23 mouse cellular contexts compared by ENCODE assay signal in the genomic region with DNA sequence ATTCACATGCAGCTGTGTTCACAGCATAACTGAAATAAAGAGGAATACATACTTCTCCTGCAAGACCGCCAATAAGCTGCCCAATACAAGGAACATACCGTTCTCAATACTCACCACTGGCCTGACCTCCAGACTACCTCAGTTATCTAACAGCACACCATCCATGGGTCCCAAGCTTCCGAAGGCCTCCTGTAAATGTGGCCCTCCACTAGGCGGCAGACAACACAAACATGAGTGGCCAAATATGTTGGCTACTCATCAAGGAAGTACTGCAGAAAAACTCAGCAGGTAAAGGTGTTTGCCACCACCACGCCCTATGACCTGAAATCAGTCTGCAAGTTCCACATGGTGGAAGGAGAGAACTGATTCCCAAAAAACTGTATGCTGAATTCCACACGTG. TPM values are rescaled to one million over a fixed set of nuclear protein-coding genes. Genes with fewer than 3 reads are reported as not detected.
A peak's percentile ranks its signal among the peaks of the same experiment; 100 is the strongest.
DNase-seq lines count a peak whose midpoint lies in the region; ATAC-seq and TF ChIP-seq lines count a peak whose summit lies in the region.
"Had no signal": no experiment of that assay in that cellular context is flagged by ENCODE, and none has a peak within 500 bp of the region (broad histone marks: within the 10 kb centered on the region; RNA-seq: fewer than 3 reads in every experiment).

No protein-coding gene starts in this region.

- intact Hi-C loops in heart, adult 2 months (cut with DNase I): no loop called here
- intact Hi-C loops in heart, postnatal 36 days (cut with DNase I): loop anchor here (10.0 kb wide), 1 partner anchor 236 kb away; no protein-coding TSS in a partner anchor

- H3K9ac ChIP-seq in heart, adult 2 months (ENCODE audit: low read depth, low read length): no peak overlapping the region
- H3K9ac ChIP-seq in kidney, embryonic 15.5 days: no peak overlapping the region
- H3K9ac ChIP-seq in midbrain, embryonic 12.5 days (replicated peaks): no peak overlapping the region
- no peak overlapping the region for H3K9ac ChIP-seq in midbrain, embryonic 13.5 days (replicated peaks)
- H3K9ac ChIP-seq: embryonic facial prominence, embryonic 15.5 days; forebrain, embryonic 12.5 days; liver, embryonic 13.5 days; neural tube, embryonic 13.5 days had no signal

- no peak for TF ChIP-seq POLR2A in heart, adult 2 months (IDR thresholded peaks at IDR 0.05; ENCODE audit: insufficient read depth, low read depth, low read length)
- no peak for TF ChIP-seq POLR2A in small intestine, adult 2 months (IDR thresholded peaks at IDR 0.05; ENCODE audit: low read depth, low read length)

- H3K4me1 ChIP-seq in heart, adult 2 months (ENCODE audit: control insufficient read depth, insufficient read depth, low read length): no peaks in the 10 kb centered on the region
- H3K4me1 ChIP-seq in kidney, embryonic 15.5 days: no peaks in the 10 kb centered on the region
- peaks cover 27% of the 10 kb centered on the region; the same call in 1 of the 2 replicates for H3K4me1 ChIP-seq in midbrain, embryonic 12.5 days
- peaks cover 34% of the 10 kb centered on the region for H3K4me1 ChIP-seq in midbrain, embryonic 13.5 days (replicated peaks)
- H3K4me1 ChIP-seq in small intestine, adult 2 months (ENCODE audit: control insufficient read depth, insufficient read depth, insufficient read length, low read length): peaks cover 5% of the 10 kb centered on the region; the same call in 1 of the 2 replicates
- H3K4me1 ChIP-seq: embryonic facial prominence, embryonic 15.5 days; liver, embryonic 13.5 days had no signal

- H3K4me2 ChIP-seq in kidney, embryonic 15.5 days: no peak overlapping the region
- H3K4me2 ChIP-seq in midbrain, embryonic 12.5 days (replicated peaks): no peak overlapping the region
- no peak overlapping the region for H3K4me2 ChIP-seq in midbrain, embryonic 13.5 days (replicated peaks)
- H3K4me2 ChIP-seq: embryonic facial prominence, embryonic 15.5 days; forebrain, embryonic 12.5 days; liver, embryonic 13.5 days; neural tube, embryonic 13.5 days had no signal

- peak; percentile 42 for TF ChIP-seq CTCF in heart, adult 2 months (IDR thresholded peaks at IDR 0.05)
- peak; percentile 66; the same call in 1 of the 2 replicates for TF ChIP-seq CTCF in small intestine, adult 2 months (IDR thresholded peaks at IDR 0.05; ENCODE audit: extremely low read depth, insufficient read length, insufficient replicate concordance, low read depth, low read length)

- H3K79me2 ChIP-seq in heart, adult 2 months (replicated peaks; ENCODE audit: control insufficient read depth, insufficient read depth, low read length): no peaks in the 10 kb centered on the region

- TF ChIP-seq EP300 in heart, adult 2 months (IDR thresholded peaks at IDR 0.05; ENCODE audit: insufficient read depth, low read depth, low read length): no peak

- no peak overlapping the region for H3K4me3 ChIP-seq in heart, adult 2 months
- H3K4me3 ChIP-seq in kidney, embryonic 15.5 days (replicated peaks): no peak overlapping the region
- H3K4me3 ChIP-seq in midbrain, embryonic 12.5 days: no peak overlapping the region
- H3K4me3 ChIP-seq in midbrain, embryonic 13.5 days (replicated peaks): no peak overlapping the region
- H3K4me3 ChIP-seq in small intestine, adult 2 months (ENCODE audit: low read depth, low read length): no peak overlapping the region
- H3K4me3 ChIP-seq: embryonic facial prominence, embryonic 15.5 days; forebrain, embryonic 12.5 days; liver, embryonic 13.5 days; neural tube, embryonic 13.5 days had no signal

- no peaks in the 10 kb centered on the region for H3K9me3 ChIP-seq in kidney, embryonic 15.5 days (replicated peaks)
- no peaks in the 10 kb centered on the region for H3K9me3 ChIP-seq in midbrain, embryonic 12.5 days
- no peaks in the 10 kb centered on the region for H3K9me3 ChIP-seq in midbrain, embryonic 13.5 days
- H3K9me3 ChIP-seq: embryonic facial prominence, embryonic 15.5 days; forebrain, embryonic 12.5 days; liver, embryonic 13.5 days; neural tube, embryonic 13.5 days had no signal

- no peaks in the 10 kb centered on the region for H3K36me3 ChIP-seq in heart, adult 2 months (ENCODE audit: control insufficient read depth, insufficient read depth, low read length)
- no peaks in the 10 kb centered on the region for H3K36me3 ChIP-seq in kidney, embryonic 15.5 days
- no peaks in the 10 kb centered on the region for H3K36me3 ChIP-seq in midbrain, embryonic 12.5 days
- H3K36me3 ChIP-seq in midbrain, embryonic 13.5 days: no peaks in the 10 kb centered on the region
- no peaks in the 10 kb centered on the region for H3K36me3 ChIP-seq in small intestine, adult 2 months (ENCODE audit: control insufficient read depth, insufficient read depth, low read length)
- H3K36me3 ChIP-seq: embryonic facial prominence, embryonic 15.5 days; forebrain, embryonic 12.5 days; liver, embryonic 13.5 days; neural tube, embryonic 13.5 days had no signal

- DNase-seq in heart, adult 2 months: no peak
- no peak for DNase-seq in heart, postnatal 36 days
- DNase-seq in kidney, postnatal 36 days: peak; percentile 3 to 27
- no peak for DNase-seq in retina, postnatal 1 day
- DNase-seq: adrenal gland, adult 8-10 months; cerebellum, adult 2 months; heart, postnatal 4 days; layer of hippocampus, adult 9-11 months; liver, embryonic 13.5 days; right cerebral cortex, postnatal 4 days had no signal

- WGBS in heart, adult 2 months: 74% methylated on average over 6 of the region's 6 CpGs
- 84% methylated on average over 6 of the region's 6 CpGs for WGBS in kidney, embryonic 15.5 days
- WGBS in midbrain, embryonic 12.5 days: 83% methylated on average over 6 of the region's 6 CpGs
- WGBS in midbrain, embryonic 13.5 days: 78% methylated on average over 6 of the region's 6 CpGs
- 45% methylated on average over 6 of the region's 6 CpGs for WGBS in small intestine, adult 2 months

- H3K27me3 ChIP-seq in heart, adult 2 months (ENCODE audit: control insufficient read depth, insufficient read depth, low read length): no peaks in the 10 kb centered on the region
- no peaks in the 10 kb centered on the region for H3K27me3 ChIP-seq in kidney, embryonic 15.5 days
- H3K27me3 ChIP-seq in midbrain, embryonic 12.5 days: no peaks in the 10 kb centered on the region
- H3K27me3 ChIP-seq in midbrain, embryonic 13.5 days: no peaks in the 10 kb centered on the region
- no peaks in the 10 kb centered on the region for H3K27me3 ChIP-seq in small intestine, adult 2 months (ENCODE audit: control insufficient read depth, insufficient read depth, low read length)
- H3K27me3 ChIP-seq: embryonic facial prominence, embryonic 15.5 days; liver, embryonic 13.5 days; neural tube, embryonic 13.5 days had no signal

- H3K27ac ChIP-seq in heart, adult 2 months: no peak overlapping the region
- no peak overlapping the region for H3K27ac ChIP-seq in kidney, embryonic 15.5 days
- H3K27ac ChIP-seq in midbrain, embryonic 12.5 days (replicated peaks): peak overlapping the region; percentile 76; the same call in 1 of the 2 replicates
- H3K27ac ChIP-seq in midbrain, embryonic 13.5 days: no peak overlapping the region
- no peak overlapping the region for H3K27ac ChIP-seq in small intestine, adult 2 months (ENCODE audit: insufficient read depth, low read depth, low read length)
- H3K27ac ChIP-seq: embryonic facial prominence, embryonic 15.5 days; liver, embryonic 13.5 days; neural tube, embryonic 13.5 days had no signal

- ATAC-seq in kidney, embryonic 15.5 days (replicated peaks; ENCODE audit: low FRiP score): no peak
- no peak for ATAC-seq in midbrain, embryonic 12.5 days (ENCODE audit: low FRiP score, low read depth)
- ATAC-seq in midbrain, embryonic 13.5 days: no peak

RNA-seq across cellular contexts. Expression of a gene that starts 38.4 kb away (rescaled TPM):
- total RNA-seq in heart, adult 2 months (2021): not detected
- not detected in 2 replicates for polyA plus RNA-seq in heart, adult 2 months (2012; rRNA removed)
- not detected for total RNA-seq in heart, postnatal 36 days (2021)
- polyA plus RNA-seq in kidney, embryonic 15.5 days (2015; fragmentation: Nextera tagmentation; extraction: Ambion mirVana): not detected in 2 replicates
- polyA plus RNA-seq in midbrain, embryonic 12.5 days (2016; fragmentation: Nextera tagmentation; extraction: Ambion mirVana): not detected in 2 replicates
- polyA plus RNA-seq in midbrain, embryonic 13.5 days (2015; fragmentation: Nextera tagmentation; extraction: Ambion mirVana): not detected in 2 replicates
- polyA plus RNA-seq in small intestine, adult 2 months (2012; rRNA removed): not detected in 2 replicates
- total RNA-seq: adrenal gland, adult 8-10 months; common myeloid progenitor, adult 5-6 weeks; ES-E14; heart, postnatal 4 days; left cerebral cortex, postnatal 25 days; megakaryocyte, adult 5-6 weeks; monocyte, adult 5-6 weeks had no signal
- polyA plus RNA-seq: C2C12; cerebellum, adult 2 months; embryonic facial prominence, embryonic 15.5 days; forebrain, embryonic 12.5 days; liver, embryonic 13.5 days; neural tube, embryonic 13.5 days had no signal

Comparison
In these comparisons a context has a peak if more than half of its experiments do, and no peak if none do; other contexts are left out.
1. DNase-seq: peak in kidney, postnatal 36 days (2 of 2); none in heart, adult 2 months (0 of 2), heart, postnatal 36 days (0 of 2) and retina, postnatal 1 day (single experiment).